Mouse (Mus musculus): ENCODE data around the gene Neurod2. TPM values are rescaled to one million over a fixed set of nuclear protein-coding genes. Genes with fewer than 3 reads are reported as not detected.

The Neurod2 gene
- not detected in 2 replicates for polyA plus RNA-seq (2012; rRNA removed)

- no peak for DNase-seq (ENCODE audit: low read depth)
These were observed at the start of gene Neurod2 for GRCm38 (mm10) chr11:98329081-98329959. TSS of gene Neurod2 (minus strand) at chr11:98329648.

- no peak for DNase-seq (ENCODE audit: low read depth)
These were observed 48.3 kb upstream of the Neurod2 start for GRCm38 (mm10) chr11:98377787-98378186.

- no peak for DNase-seq (ENCODE audit: low read depth)
These were observed 47.3 kb upstream of the Neurod2 start for GRCm38 (mm10) chr11:98376756-98377155.

- DNase-seq (ENCODE audit: low read depth): no peak
These were observed 44.8 kb upstream of the Neurod2 start for GRCm38 (mm10) chr11:98374266-98374665.

- no peak for DNase-seq (ENCODE audit: low read depth)
These were observed 43.8 kb upstream of the Neurod2 start for GRCm38 (mm10) chr11:98373244-98373643.

GRCm38 (mm10) chr11:98372406-98372805, 43.0 kb upstream of the Neurod2 start:
- no peak for DNase-seq (ENCODE audit: low read depth)

- DNase-seq (ENCODE audit: low read depth): no peak
These were observed 42.2 kb upstream of the Neurod2 start for GRCm38 (mm10) chr11:98371556-98372240.

GRCm38 (mm10) chr11:98370588-98370987, 41.1 kb upstream of the Neurod2 start:
- DNase-seq (ENCODE audit: low read depth): no peak

- no peak for DNase-seq (ENCODE audit: low read depth)
These were observed 39.9 kb upstream of the Neurod2 start for GRCm38 (mm10) chr11:98369337-98369736.

- no peak for DNase-seq (ENCODE audit: low read depth)
These were observed 38.4 kb upstream of the Neurod2 start for GRCm38 (mm10) chr11:98367863-98368186.

- no peak for DNase-seq (ENCODE audit: low read depth)
These were observed 37.9 kb upstream of the Neurod2 start for GRCm38 (mm10) chr11:98367171-98367862.

- DNase-seq (ENCODE audit: low read depth): no peak
These were observed 36.8 kb upstream of the Neurod2 start for GRCm38 (mm10) chr11:98366290-98366689.

- no peak for DNase-seq (ENCODE audit: low read depth)
These were observed 35.0 kb upstream of the Neurod2 start for GRCm38 (mm10) chr11:98364410-98364809.

GRCm38 (mm10) chr11:98363817-98364216, 34.4 kb upstream of the Neurod2 start:
- DNase-seq (ENCODE audit: low read depth): no peak

GRCm38 (mm10) chr11:98360866-98361521, 31.5 kb upstream of the Neurod2 start:
- no peak for DNase-seq (ENCODE audit: low read depth)

- DNase-seq (ENCODE audit: low read depth): no peak
These were observed 29.0 kb upstream of the Neurod2 start, which contains the start of gene Stard3 for GRCm38 (mm10) chr11:98358161-98359083. TSS of gene Stard3 (plus strand) at chr11:98358368.

- no peak for DNase-seq (ENCODE audit: low read depth)
These were observed 28.1 kb upstream of the Neurod2 start for GRCm38 (mm10) chr11:98357396-98358160.

GRCm38 (mm10) chr11:98356625-98357394, 27.4 kb upstream of the Neurod2 start:
- DNase-seq (ENCODE audit: low read depth): no peak

GRCm38 (mm10) chr11:98355732-98356299, 26.4 kb upstream of the Neurod2 start:
- DNase-seq (ENCODE audit: low read depth): no peak

Data from gonadal fat pad, adult 2 months (tissue).